Mouse (Mus musculus) G1E (cell line): ENCODE data around the gene F11r.

ENCODE experiments used
- CTCF ChIP-seq: IDR thresholded peaks from 2 replicates; pipeline ENCODE4 v1.5.1; 2012; ENCODE audit warnings: low read depth, low read length, inconsistent platforms, mixed read lengths
- GATA1 ChIP-seq: IDR thresholded peaks from 2 replicates; pipeline ENCODE4 v1.6.1; 2012; ENCODE audit warnings: borderline replicate concordance, low read length, inconsistent platforms, mixed read lengths
- POLR2AphosphoS5 ChIP-seq: IDR thresholded peaks from 2 replicates; pipeline ENCODE4 v1.6.1; 2012; ENCODE audit warnings: low read depth, low read length, inconsistent platforms; ENCODE audit not compliant: insufficient replicate concordance

DNA sequence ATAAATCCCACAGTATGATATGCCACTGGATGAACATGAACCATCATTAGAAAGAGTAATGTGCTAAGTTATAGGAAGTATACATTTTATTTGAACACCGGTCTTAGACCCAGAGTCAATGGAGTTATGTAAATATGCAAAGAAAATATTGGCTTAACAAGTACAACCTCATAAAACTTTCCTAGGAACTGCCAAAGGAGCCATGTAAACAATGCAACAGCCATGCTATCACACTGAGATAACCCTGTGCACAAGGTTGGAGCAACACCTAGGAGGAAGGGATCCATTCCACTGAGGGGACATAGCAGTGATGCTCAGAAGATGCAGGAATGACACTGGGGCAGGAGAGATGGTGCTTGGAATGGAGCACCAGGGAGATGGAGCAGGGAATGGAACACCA lies 76.4 kb downstream of the F11r start:
- TF ChIP-seq CTCF (no peak), GATA1 (no peak), POLR2AphosphoS5 (no peak)
